Mouse (Mus musculus) forebrain, embryonic 14.5 days (tissue): ENCODE data around the gene Gdf3. TPM values are rescaled to one million over a fixed set of nuclear protein-coding genes. Genes with fewer than 3 reads are reported as not detected.

ENCODE experiments used
- ATAC-seq: fragments of 200-750 bp; cut with Nextera tagmentation; 2 replicates; pipeline ENCODE4 v1.8.0; 2017; ENCODE audit warnings: mild to moderate bottlenecking, moderate library complexity
- DNase-seq: peaks from one replicate; pipeline ENCODE4 v3.0.0-alpha.2; 2015; ENCODE audit warnings: low spot score
- H3K27ac ChIP-seq: fragments of 300-500 bp; sonication (generic); 2 replicates; pipeline ENCODE4 v1.5.1; 2014; ENCODE audit warnings: low read depth, mild to moderate bottlenecking, control low read depth, low read length, moderate library complexity
- H3K27me3 ChIP-seq: fragments of 300-500 bp; sonication (generic); replicated peaks from 2 replicates; pipeline ENCODE4 v1.6.1; 2014; ENCODE audit warnings: low read length, control low read depth, mixed read lengths; ENCODE audit not compliant: control insufficient read depth, insufficient read depth
- H3K36me3 ChIP-seq: fragments of 300-500 bp; sonication (generic); 2 replicates; pipeline ENCODE4 v1.6.1; 2014; ENCODE audit warnings: low read length, control low read depth; ENCODE audit not compliant: control insufficient read depth, insufficient read depth
- H3K4me1 ChIP-seq: fragments of 300-500 bp; sonication (generic); 2 replicates; pipeline ENCODE4 v1.6.1; 2014; ENCODE audit warnings: antibody characterized with exemption, low read length, control low read depth; ENCODE audit not compliant: control insufficient read depth, insufficient read depth
- H3K4me2 ChIP-seq: fragments of 300-500 bp; sonication (generic); 2 replicates; pipeline ENCODE4 v1.6.1; 2014; ENCODE audit warnings: mild to moderate bottlenecking, control low read depth, low read length
- H3K4me3 ChIP-seq: fragments of 300-500 bp; sonication (generic); 2 replicates; pipeline ENCODE4 v1.5.1; 2014; ENCODE audit warnings: low read depth, low read length, control low read depth
- H3K9ac ChIP-seq: fragments of 300-500 bp; sonication (generic); 2 replicates; pipeline ENCODE4 v1.6.1; 2014; ENCODE audit warnings: mild to moderate bottlenecking, low read length, control low read depth, moderate library complexity
- H3K9me3 ChIP-seq: fragments of 300-500 bp; sonication (generic); replicated peaks from 2 replicates; pipeline ENCODE4 v1.6.1; 2016; ENCODE audit warnings: low read length, control low read depth, mixed read lengths; ENCODE audit not compliant: control insufficient read depth
- WGBS: fragments of 180-500 bp; shearing (Covaris S2); extraction: QIAGEN DNeasy Blood & Tissue Kit; methylation state at CpG from one replicate; pipeline ENCODE4 v1.1.7; 2014; 5-methylcytosine and 5-hydroxymethylcytosine counted together
- polyA plus RNA-seq: library from polyadenylated mRNA; unstranded; fragments of >200 nt; fragmentation: Nextera tagmentation; extraction: Ambion mirVana; gene quantifications from 2 replicates; pipeline ENCODE4 v1.2.1, GENCODE M21; 2014

Gdf3 gene
- polyA plus RNA-seq, 1 experiment from 2014 or later = not detected

DNA sequence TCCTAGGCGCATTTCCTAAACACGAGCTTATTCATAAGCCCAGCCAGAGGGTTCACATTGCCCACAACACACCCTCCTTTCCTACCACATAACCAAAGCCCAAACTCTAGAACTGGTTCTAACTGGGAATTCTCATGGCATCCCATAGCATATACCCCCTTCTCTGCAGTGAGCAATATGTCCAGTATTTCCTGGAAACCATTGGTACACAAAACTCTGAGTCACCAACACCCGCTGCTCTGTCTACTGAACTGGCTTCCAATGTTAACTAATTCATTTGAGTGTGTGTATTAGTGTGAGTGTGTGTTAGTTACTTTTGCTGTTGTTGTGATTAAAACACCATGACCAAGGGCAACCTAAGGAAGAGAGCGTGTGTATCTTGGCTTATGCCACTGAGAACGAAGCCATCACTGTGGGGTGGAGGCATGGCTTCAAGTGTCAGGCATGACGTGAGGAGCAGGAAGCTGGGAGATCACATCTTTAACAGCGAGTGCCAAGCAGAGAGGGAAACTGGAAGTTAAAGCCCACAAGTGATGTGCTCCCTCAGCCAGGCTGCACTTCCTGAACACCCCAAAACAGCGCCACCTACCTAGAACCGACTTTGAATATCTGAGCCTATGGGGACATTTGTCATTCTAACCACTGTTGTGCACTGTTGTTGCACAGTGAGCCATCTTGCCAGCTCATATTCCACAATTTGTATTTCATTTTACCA is 44.7 kb downstream of the Gdf3 start:
- DNase-seq (no peak), ATAC-seq (no peak)
- Histone ChIP-seq H3K9me3 (no peaks in the 10 kb centered on the region), H3K27ac (no peak overlapping the region), H3K27me3 (no peaks in the 10 kb centered on the region), H3K4me1 (no peaks in the 10 kb centered on the region), H3K36me3 (no peaks in the 10 kb centered on the region), H3K9ac (no peak overlapping the region), H3K4me3 (no peak overlapping the region), H3K4me2 (no peak overlapping the region)
- WGBS = 90% methylated on average over 9 of the region's 9 CpGs

DNA sequence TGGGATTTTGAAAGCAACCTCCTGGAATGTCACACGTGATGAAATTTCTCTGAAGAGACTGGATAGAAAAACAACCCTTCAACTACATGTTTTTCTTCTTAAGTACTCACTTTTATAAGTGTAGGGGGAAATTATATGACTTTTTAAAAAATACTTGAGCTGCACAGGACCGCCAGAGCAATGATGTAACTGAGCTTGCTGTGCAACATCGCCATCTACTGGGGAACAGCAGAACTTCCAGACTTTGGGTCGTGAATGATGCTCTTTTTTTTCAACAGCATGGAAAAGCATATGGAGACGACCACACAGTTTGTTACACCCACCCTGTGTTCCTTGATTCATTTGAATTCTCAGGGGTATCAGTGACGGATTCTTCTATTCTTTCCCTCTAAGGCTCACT is 47.4 kb downstream of the Gdf3 start:
- no peaks in the 10 kb centered on the region for H3K27me3 ChIP-seq
- H3K9me3 ChIP-seq = no peaks in the 10 kb centered on the region
- H3K36me3 ChIP-seq = no peaks in the 10 kb centered on the region
- H3K27ac ChIP-seq = no peak overlapping the region
- no peaks in the 10 kb centered on the region for H3K4me1 ChIP-seq
- 3% methylated on average over 6 of the region's 6 CpGs for WGBS
- peak overlapping the region; percentile 7; the same call in 1 of the 2 replicates for H3K4me3 ChIP-seq
- peak; percentile 38; the same call in 1 of the 2 replicates for ATAC-seq
- H3K4me2 ChIP-seq = peak overlapping the region; percentile 35
- H3K9ac ChIP-seq = no peak overlapping the region; the same call in 1 of the 2 replicates
- peak; percentile 89 for DNase-seq

GRCm38 (mm10) chr6:122561005-122561404 is 48.9 kb downstream of the Gdf3 start:
- H3K4me1 ChIP-seq = no peaks in the 10 kb centered on the region
- H3K27me3 ChIP-seq = no peaks in the 10 kb centered on the region
- H3K27ac ChIP-seq = no peak overlapping the region
- H3K4me2 ChIP-seq = no peak overlapping the region
- H3K4me3 ChIP-seq = no peak overlapping the region
- 85% methylated on average over 20 of the region's 20 CpGs for WGBS
- H3K36me3 ChIP-seq = no peaks in the 10 kb centered on the region
- H3K9me3 ChIP-seq = no peaks in the 10 kb centered on the region
- ATAC-seq (peak; percentile 25), DNase-seq (no peak)
- no peak overlapping the region for H3K9ac ChIP-seq

DNA sequence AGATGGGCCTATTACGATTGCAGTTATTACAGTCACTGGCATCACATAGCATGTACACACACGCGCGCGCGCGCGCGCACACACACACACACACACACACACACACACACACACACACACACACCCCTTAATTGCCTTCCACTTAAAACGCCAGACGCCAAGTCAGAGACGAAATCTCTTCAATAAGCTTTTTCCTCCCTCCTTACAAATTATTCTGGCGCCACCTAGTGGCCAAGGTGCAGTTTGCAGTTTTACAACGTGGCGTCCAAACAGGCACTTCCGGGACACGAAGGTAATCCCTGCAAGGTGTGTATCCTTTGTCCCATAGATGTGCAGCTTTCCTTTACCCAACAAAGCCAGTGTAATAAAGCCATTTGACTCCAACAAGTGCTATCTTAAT is 49.5 kb downstream of the Gdf3 start:
- H3K9ac ChIP-seq = no peak overlapping the region
- peak; percentile 94 for DNase-seq
- ATAC-seq = peak; percentile 63
- H3K9me3 ChIP-seq = no peaks in the 10 kb centered on the region
- no peaks in the 10 kb centered on the region for H3K36me3 ChIP-seq
- no peaks in the 10 kb centered on the region for H3K27me3 ChIP-seq
- 4% methylated on average over 17 of the region's 17 CpGs for WGBS
- peak overlapping the region; percentile 32 for H3K4me2 ChIP-seq
- H3K4me3 ChIP-seq = 0 out of 2 replicates have a peak overlapping the region, but pooled peaks have one; percentile 4
- H3K4me1 ChIP-seq = no peaks in the 10 kb centered on the region
- no peak overlapping the region for H3K27ac ChIP-seq

- no peaks in the 10 kb centered on the region for H3K4me1 ChIP-seq
- H3K36me3 ChIP-seq = no peaks in the 10 kb centered on the region
- WGBS = 22% methylated on average over 15 of the region's 15 CpGs
- H3K4me2 ChIP-seq = peak overlapping the region; percentile 20; the same call in 1 of the 2 replicates
- ATAC-seq (no peak), DNase-seq (peak; percentile 90)
- H3K4me3 ChIP-seq = no peak overlapping the region; the same call in 1 of the 2 replicates
- H3K9ac ChIP-seq = no peak overlapping the region
- H3K27ac ChIP-seq = no peak overlapping the region
- H3K27me3 ChIP-seq = no peaks in the 10 kb centered on the region
- H3K9me3 ChIP-seq = no peaks in the 10 kb centered on the region
Observed at GRCm38 (mm10) chr6:122556959-122557561, 52.8 kb downstream of the Gdf3 start.

Other genes with a start within 250 kb of the Gdf3 start
- gene Rimklb, start 111.3 kb downstream of the Gdf3 start, polyA plus RNA-seq = 105 and 108 TPM in 2 replicates
- gene Mfap5, start 104.2 kb downstream of the Gdf3 start, polyA plus RNA-seq = 1.1 and 1.8 TPM in 2 replicates
- 0.43 and 0.52 TPM in 2 replicates for gene Aicda, start 56.3 kb downstream of the Gdf3 start, polyA plus RNA-seq
- 3.7 and 4.3 TPM in 2 replicates for gene Apobec1, start 7.6 kb downstream of the Gdf3 start, polyA plus RNA-seq
- not detected in 2 replicates for gene Dppa3, start 16.3 kb upstream of the Gdf3 start, polyA plus RNA-seq
- 0.12 and 0.30 TPM in 2 replicates for gene Nanog, start 97.4 kb upstream of the Gdf3 start, polyA plus RNA-seq
- gene Slc2a3, start 191.6 kb upstream of the Gdf3 start, polyA plus RNA-seq = 15.6 and 18.1 TPM in 2 replicates
- 4.9 and 6.4 TPM in 2 replicates for gene Foxj2, start 209.8 kb upstream of the Gdf3 start, polyA plus RNA-seq
- gene C3ar1, start 246.1 kb upstream of the Gdf3 start, polyA plus RNA-seq = 1.1 and 1.2 TPM in 2 replicates